Mouse (Mus musculus) E14TG2a.4 (cell line): ENCODE data around the gene Tmed8.

ENCODE experiments used
- H3K27me3 ChIP-seq: 2 replicates; pipeline ENCODE4 v1.6.1; 2014; ENCODE audit warnings: low read length, control low read depth; ENCODE audit not compliant: insufficient read depth
- H3K36me3 ChIP-seq: 2 replicates; pipeline ENCODE4 v1.6.1; 2014; ENCODE audit warnings: low read length, control low read depth; ENCODE audit not compliant: insufficient read depth
- H3K4me1 ChIP-seq: replicated peaks from 2 replicates; pipeline ENCODE4 v1.6.1; 2014; ENCODE audit warnings: low read depth, low read length, control low read depth
- H3K4me3 ChIP-seq: replicated peaks from 2 replicates; pipeline ENCODE4 v1.5.1; 2014; ENCODE audit warnings: mild to moderate bottlenecking, low read length
- H3K9me3 ChIP-seq: 2 replicates; pipeline ENCODE4 v1.6.1; 2014; ENCODE audit warnings: low read length, control low read depth
- CTCF ChIP-seq: conservative IDR thresholded peaks from 2 replicates; pipeline ENCODE4 v1.5.1; 2014; ENCODE audit warnings: low read length
- NANOG ChIP-seq: IDR thresholded peaks from 2 replicates; pipeline ENCODE4 v1.6.1; 2014; ENCODE audit warnings: borderline replicate concordance, low read length, mixed read lengths
- POU5F1 ChIP-seq: IDR thresholded peaks from 2 replicates; pipeline ENCODE4 v1.6.1; 2014; ENCODE audit warnings: low read length, borderline replicate concordance

The Tmed8 gene

GRCm38 (mm10) chr12:87199973-87200586 lies at the start of gene Tmed8:
Tmed8 (minus strand) TSS chr12:87200454.
- Histone ChIP-seq H3K36me3 (no peaks in the 10 kb centered on the region), H3K9me3 (no peaks in the 10 kb centered on the region), H3K27me3 (peaks cover 4% of the 10 kb centered on the region; the same call in 1 of the 2 replicates), H3K4me1 (peaks cover 25% of the 10 kb centered on the region), H3K4me3 (peak within 1 kb of the TSS; percentile 93)
- no peak for TF ChIP-seq NANOG
- TF ChIP-seq CTCF = no peak
- no peak for TF ChIP-seq POU5F1

DNA sequence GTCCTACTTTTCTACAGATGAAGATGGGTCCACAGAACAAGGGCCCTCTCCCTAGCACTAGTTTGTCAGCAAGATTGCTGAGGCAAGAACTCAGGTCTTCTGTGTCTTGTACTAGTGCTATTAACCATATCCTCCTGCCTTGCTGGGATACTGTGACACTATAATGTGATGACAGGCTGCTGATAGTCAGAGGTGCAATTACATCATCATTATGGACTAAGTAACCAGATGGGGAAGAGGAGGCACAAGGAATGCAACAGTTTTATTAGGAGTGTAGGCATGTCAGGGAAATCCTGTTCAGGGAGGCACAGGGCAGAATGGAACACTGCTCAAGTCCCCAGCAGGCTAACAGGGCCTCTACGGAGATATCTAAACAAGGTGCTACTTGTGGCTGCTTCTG lies 38.4 kb upstream of the Tmed8 start, which contains the start of gene Noxred1:
Gene Noxred1 (minus strand): TSS at position 101 of the 400 bp plus-strand sequence.
- Histone ChIP-seq H3K4me1 (no peaks in the 10 kb centered on the region), H3K27me3 (no peaks in the 10 kb centered on the region), H3K36me3 (peaks cover 52% of the 10 kb centered on the region), H3K4me3 (no peak within 1 kb of the TSS), H3K9me3 (peaks cover 4% of the 10 kb centered on the region; the same call in 1 of the 2 replicates)
- no peak for TF ChIP-seq CTCF
- TF ChIP-seq POU5F1 = no peak
- TF ChIP-seq NANOG = no peak

DNA sequence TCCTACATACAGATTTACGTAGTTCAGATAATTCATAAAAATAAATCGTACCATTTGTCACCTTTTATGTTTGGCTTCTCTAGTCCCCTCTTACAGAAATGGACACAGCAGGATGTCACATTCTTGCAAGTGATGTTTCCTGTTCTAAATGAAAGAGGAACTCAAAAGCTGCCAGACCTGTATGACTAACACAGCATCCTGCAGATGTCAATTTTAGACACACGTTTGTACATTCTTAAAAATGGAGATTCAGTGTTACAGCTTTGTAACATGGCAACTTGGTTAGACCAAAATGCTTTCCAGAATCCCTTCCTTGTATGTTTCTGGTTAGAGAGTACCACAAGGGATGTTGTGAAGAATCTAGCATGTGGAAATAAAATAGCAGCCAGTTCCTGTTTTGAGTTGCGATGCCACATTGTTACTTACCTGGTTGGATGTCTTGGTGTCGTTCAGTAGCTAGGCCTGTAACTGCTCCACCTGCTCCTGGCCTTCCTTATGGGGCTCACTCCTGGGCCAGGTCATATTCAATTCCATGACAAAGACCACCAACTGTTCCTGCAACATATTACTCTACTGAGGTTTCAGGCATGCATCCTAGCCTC lies 36.7 kb upstream of the Tmed8 start:
- Histone ChIP-seq H3K36me3 (peaks cover 38% of the 10 kb centered on the region), H3K27me3 (no peaks in the 10 kb centered on the region), H3K4me3 (no peak overlapping the region), H3K9me3 (peaks cover 8% of the 10 kb centered on the region; the same call in 1 of the 2 replicates), H3K4me1 (no peaks in the 10 kb centered on the region)
- TF ChIP-seq NANOG (no peak), CTCF (no peak), POU5F1 (no peak)

GRCm38 (mm10) chr12:87230379-87230895 lies 30.2 kb upstream of the Tmed8 start:
- Histone ChIP-seq H3K4me1 (peaks cover 15% of the 10 kb centered on the region), H3K27me3 (no peaks in the 10 kb centered on the region), H3K36me3 (no peaks in the 10 kb centered on the region), H3K4me3 (no peak overlapping the region), H3K9me3 (peaks cover 4% of the 10 kb centered on the region; the same call in 1 of the 2 replicates)
- TF ChIP-seq NANOG = no peak
- no peak for TF ChIP-seq CTCF
- no peak for TF ChIP-seq POU5F1

GRCm38 (mm10) chr12:87229633-87230032 lies 29.4 kb upstream of the Tmed8 start:
- Histone ChIP-seq H3K9me3 (peaks cover 4% of the 10 kb centered on the region; the same call in 1 of the 2 replicates), H3K4me3 (no peak overlapping the region), H3K36me3 (no peaks in the 10 kb centered on the region), H3K4me1 (peaks cover 22% of the 10 kb centered on the region), H3K27me3 (no peaks in the 10 kb centered on the region)
- no peak for TF ChIP-seq CTCF

GRCm38 (mm10) chr12:87226801-87227200 lies 26.5 kb upstream of the Tmed8 start:
- peak; percentile 17; the same call in 1 of the 2 replicates for TF ChIP-seq CTCF
- TF ChIP-seq NANOG = no peak
- H3K27me3 ChIP-seq = no peaks in the 10 kb centered on the region
- peaks cover 29% of the 10 kb centered on the region for H3K4me1 ChIP-seq
- no peaks in the 10 kb centered on the region for H3K9me3 ChIP-seq
- peaks cover 13% of the 10 kb centered on the region for H3K36me3 ChIP-seq
- H3K4me3 ChIP-seq = no peak overlapping the region

GRCm38 (mm10) chr12:87224950-87225349 lies 24.7 kb upstream of the Tmed8 start:
- Histone ChIP-seq H3K36me3 (peaks cover 25% of the 10 kb centered on the region), H3K4me1 (peaks cover 29% of the 10 kb centered on the region), H3K9me3 (no peaks in the 10 kb centered on the region), H3K27me3 (no peaks in the 10 kb centered on the region), H3K4me3 (peak overlapping the region; percentile 82)
- TF ChIP-seq NANOG (no peak), CTCF (no peak), POU5F1 (no peak)

GRCm38 (mm10) chr12:87219362-87219761 lies 19.1 kb upstream of the Tmed8 start:
- no peak for TF ChIP-seq NANOG
- TF ChIP-seq POU5F1 = no peak
- Histone ChIP-seq H3K9me3 (no peaks in the 10 kb centered on the region), H3K4me1 (peaks cover 5% of the 10 kb centered on the region), H3K27me3 (no peaks in the 10 kb centered on the region), H3K4me3 (no peak overlapping the region), H3K36me3 (peaks cover 25% of the 10 kb centered on the region)
